Mouse (Mus musculus) midbrain, embryonic 15.5 days (tissue): ENCODE measurements around the gene Fads1. TPM values are rescaled to one million over a fixed set of nuclear protein-coding genes. Genes with fewer than 3 reads are reported as not detected.
"Not testable (repeated sequence)": the region's sequence is repeated elsewhere in the genome, so short reads cannot be mapped to it uniquely, and the experiment has no call there.

Experiments used
- ATAC-seq: fragments of 200-750 bp; cut with Nextera tagmentation; replicated peaks from 2 replicates; pipeline ENCODE4 v1.8.0; 2017; ENCODE audit warnings: moderate TSS enrichment
- H3K27ac ChIP-seq: fragments of 300-500 bp; sonication (generic); 2 replicates; pipeline ENCODE4 v1.5.1; 2015; ENCODE audit warnings: mild to moderate bottlenecking, inconsistent platforms
- H3K27me3 ChIP-seq: fragments of 300-500 bp; sonication (generic); replicated peaks from 2 replicates; pipeline ENCODE4 v1.6.1; 2015; ENCODE audit warnings: inconsistent platforms
- H3K36me3 ChIP-seq: fragments of 300-500 bp; sonication (generic); replicated peaks from 2 replicates; pipeline ENCODE4 v1.6.1; 2015; ENCODE audit warnings: inconsistent platforms
- H3K4me1 ChIP-seq: fragments of 300-500 bp; sonication (generic); 2 replicates; pipeline ENCODE4 v1.6.1; 2015; ENCODE audit warnings: inconsistent platforms
- H3K4me2 ChIP-seq: fragments of 300-500 bp; sonication (generic); 2 replicates; pipeline ENCODE4 v1.6.1; 2015; ENCODE audit warnings: inconsistent platforms, mild to moderate bottlenecking, moderate library complexity
- H3K4me3 ChIP-seq: fragments of 300-500 bp; sonication (generic); 2 replicates; pipeline ENCODE4 v1.5.1; 2015; ENCODE audit warnings: mild to moderate bottlenecking, inconsistent platforms
- H3K9ac ChIP-seq: fragments of 300-500 bp; sonication (generic); 2 replicates; pipeline ENCODE4 v1.6.1; 2015; ENCODE audit warnings: mild to moderate bottlenecking, inconsistent platforms
- H3K9me3 ChIP-seq: fragments of 300-500 bp; sonication (generic); 2 replicates; pipeline ENCODE4 v1.6.1; 2016; ENCODE audit warnings: inconsistent platforms
- WGBS: fragments of 180-500 bp; shearing (Covaris S2); methylation state at CpG from one replicate; pipeline ENCODE4 v1.1.7; 2015; ENCODE audit warnings: mixed read lengths; 5-methylcytosine and 5-hydroxymethylcytosine counted together
- polyA plus RNA-seq: library from polyadenylated mRNA; unstranded; fragments of >200 nt; fragmentation: Nextera tagmentation; extraction: Ambion mirVana; gene quantifications from 2 replicates; pipeline ENCODE4 v1.2.1, GENCODE M21; 2015

Gene Fads1
- 175 and 182 TPM in 2 replicates for polyA plus RNA-seq

- Histone ChIP-seq H3K9me3 (no peaks in the 10 kb centered on the region), H3K9ac (peak within 1 kb of the TSS; percentile 96), H3K4me3 (peak within 1 kb of the TSS; percentile 84), H3K4me2 (peak within 1 kb of the TSS; percentile 66), H3K27ac (peak within 1 kb of the TSS; percentile 93), H3K27me3 (no peaks in the 10 kb centered on the region), H3K4me1 (peaks cover 32% of the 10 kb centered on the region), H3K36me3 (peaks cover 10% of the 10 kb centered on the region)
- under 1% methylated on average over 68 of the region's 70 CpGs for WGBS
- ATAC-seq, result peak; percentile 97
Observed at GRCm38 (mm10) chr19:10182670-10183298, at the start of gene Fads1. Gene Fads1 (plus strand): TSS chr19:10182888.

GRCm38 (mm10) chr19:10134692-10135091 is 48.0 kb upstream of the Fads1 start:
- H3K9ac ChIP-seq, result no peak overlapping the region
- no peak overlapping the region for H3K27ac ChIP-seq
- H3K27me3 ChIP-seq, result no peaks in the 10 kb centered on the region
- no peaks in the 10 kb centered on the region for H3K9me3 ChIP-seq
- H3K4me1 ChIP-seq, result no peaks in the 10 kb centered on the region
- ATAC-seq, result no peak
- H3K4me2 ChIP-seq, result no peak overlapping the region
- H3K4me3 ChIP-seq, result no peak overlapping the region
- WGBS, result 61% methylated on average over 2 of the region's 2 CpGs
- H3K36me3 ChIP-seq, result no peaks in the 10 kb centered on the region

- no peak overlapping the region for H3K9ac ChIP-seq
- no peak overlapping the region for H3K27ac ChIP-seq
- no peak overlapping the region for H3K4me3 ChIP-seq
- no peaks in the 10 kb centered on the region for H3K36me3 ChIP-seq
- no peaks in the 10 kb centered on the region for H3K4me1 ChIP-seq
- H3K4me2 ChIP-seq, result no peak overlapping the region
- no peaks in the 10 kb centered on the region for H3K9me3 ChIP-seq
- 82% methylated on average over 5 of the region's 5 CpGs for WGBS
- no peak for ATAC-seq
- no peaks in the 10 kb centered on the region for H3K27me3 ChIP-seq
Observed at GRCm38 (mm10) chr19:10137423-10137822, 45.3 kb upstream of the Fads1 start.

GRCm38 (mm10) chr19:10139736-10140135 is 43.0 kb upstream of the Fads1 start:
- no peak overlapping the region for H3K4me3 ChIP-seq
- no peak overlapping the region for H3K27ac ChIP-seq
- H3K4me2 ChIP-seq, result no peak overlapping the region
- no peaks in the 10 kb centered on the region for H3K4me1 ChIP-seq
- H3K27me3 ChIP-seq, result no peaks in the 10 kb centered on the region
- no peaks in the 10 kb centered on the region for H3K9me3 ChIP-seq
- no peak overlapping the region for H3K9ac ChIP-seq
- H3K36me3 ChIP-seq, result no peaks in the 10 kb centered on the region
- no peak for ATAC-seq
- 82% methylated on average over 6 of the region's 6 CpGs for WGBS

- Histone ChIP-seq H3K27ac (no peak overlapping the region), H3K36me3 (no peaks in the 10 kb centered on the region), H3K4me3 (no peak overlapping the region), H3K4me1 (no peaks in the 10 kb centered on the region), H3K9me3 (no peaks in the 10 kb centered on the region), H3K9ac (no peak overlapping the region), H3K4me2 (no peak overlapping the region), H3K27me3 (no peaks in the 10 kb centered on the region)
- ATAC-seq, result no peak
- 19% methylated on average over 2 of the region's 2 CpGs for WGBS
Observed at GRCm38 (mm10) chr19:10143667-10144066, 39.0 kb upstream of the Fads1 start.

- WGBS, result 52% methylated on average over 4 of the region's 4 CpGs
- ATAC-seq, result no peak
- Histone ChIP-seq H3K9me3 (no peaks in the 10 kb centered on the region), H3K4me2 (no peak overlapping the region), H3K27ac (no peak overlapping the region), H3K27me3 (no peaks in the 10 kb centered on the region), H3K36me3 (no peaks in the 10 kb centered on the region), H3K9ac (no peak overlapping the region), H3K4me1 (no peaks in the 10 kb centered on the region), H3K4me3 (no peak overlapping the region)
Observed at GRCm38 (mm10) chr19:10144464-10144863, 38.2 kb upstream of the Fads1 start.

- Histone ChIP-seq H3K4me1 (no peaks in the 10 kb centered on the region), H3K4me3 (no peak overlapping the region), H3K4me2 (no peak overlapping the region), H3K36me3 (no peaks in the 10 kb centered on the region), H3K27me3 (no peaks in the 10 kb centered on the region), H3K9ac (no peak overlapping the region), H3K27ac (no peak overlapping the region), H3K9me3 (no peaks in the 10 kb centered on the region)
- ATAC-seq, result no peak
- WGBS, result 80% methylated on average over 6 of the region's 6 CpGs
Observed at GRCm38 (mm10) chr19:10148555-10148954, 34.1 kb upstream of the Fads1 start.

GRCm38 (mm10) chr19:10149189-10149588 is 33.5 kb upstream of the Fads1 start:
- Histone ChIP-seq H3K36me3 (no peaks in the 10 kb centered on the region), H3K9ac (no peak overlapping the region), H3K4me2 (no peak overlapping the region), H3K4me1 (no peaks in the 10 kb centered on the region), H3K4me3 (no peak overlapping the region), H3K27ac (no peak overlapping the region), H3K9me3 (no peaks in the 10 kb centered on the region), H3K27me3 (no peaks in the 10 kb centered on the region)
- WGBS, result 65% methylated on average over 3 of the region's 3 CpGs
- no peak for ATAC-seq

GRCm38 (mm10) chr19:10157725-10158124 is 25.0 kb upstream of the Fads1 start:
- H3K27me3 ChIP-seq, result no peaks in the 10 kb centered on the region
- ATAC-seq, result no peak
- H3K9me3 ChIP-seq, result no peaks in the 10 kb centered on the region
- H3K27ac ChIP-seq, result no peak overlapping the region
- no peaks in the 10 kb centered on the region for H3K4me1 ChIP-seq
- no peak overlapping the region for H3K9ac ChIP-seq
- no peaks in the 10 kb centered on the region for H3K36me3 ChIP-seq
- no peak overlapping the region for H3K4me3 ChIP-seq
- 83% methylated on average over 2 of the region's 2 CpGs for WGBS
- H3K4me2 ChIP-seq, result no peak overlapping the region

GRCm38 (mm10) chr19:10163896-10164295 is 18.8 kb upstream of the Fads1 start:
- no peaks in the 10 kb centered on the region for H3K4me1 ChIP-seq
- H3K9ac ChIP-seq, result no peak overlapping the region
- H3K4me2 ChIP-seq, result no peak overlapping the region
- 89% methylated on average over 3 of the region's 3 CpGs for WGBS
- H3K27me3 ChIP-seq, result no peaks in the 10 kb centered on the region
- H3K27ac ChIP-seq, result no peak overlapping the region
- H3K36me3 ChIP-seq, result no peaks in the 10 kb centered on the region
- ATAC-seq, result no peak
- no peaks in the 10 kb centered on the region for H3K9me3 ChIP-seq
- no peak overlapping the region for H3K4me3 ChIP-seq

GRCm38 (mm10) chr19:10165928-10166327 is 16.8 kb upstream of the Fads1 start:
- WGBS, result 85% methylated on average over 4 of the region's 4 CpGs
- H3K4me1 ChIP-seq, ATAC-seq, H3K36me3 ChIP-seq, H3K9me3 ChIP-seq, H3K27me3 ChIP-seq, H3K9ac ChIP-seq, H3K4me2 ChIP-seq, H3K27ac ChIP-seq, H3K4me3 ChIP-seq: not testable (repeated sequence)

GRCm38 (mm10) chr19:10167112-10167511 is 15.6 kb upstream of the Fads1 start:
- Histone ChIP-seq H3K4me1 (no peaks in the 10 kb centered on the region), H3K4me3 (no peak overlapping the region), H3K9ac (no peak overlapping the region), H3K36me3 (no peaks in the 10 kb centered on the region), H3K27ac (no peak overlapping the region), H3K27me3 (no peaks in the 10 kb centered on the region), H3K4me2 (no peak overlapping the region), H3K9me3 (no peaks in the 10 kb centered on the region)
- ATAC-seq, result no peak
- WGBS, result 79% methylated on average over 4 of the region's 4 CpGs

- WGBS, result 88% methylated on average over 1 of the region's 1 CpGs
- ATAC-seq, result no peak
- no peak overlapping the region for H3K4me2 ChIP-seq
Observed at GRCm38 (mm10) chr19:10167951-10168350, 14.7 kb upstream of the Fads1 start.

More at GRCm38 (mm10) chr19:10167951-10168350, 14.7 kb upstream of the Fads1 start:
- Histone ChIP-seq H3K27me3 (no peaks in the 10 kb centered on the region), H3K9ac (no peak overlapping the region), H3K27ac (no peak overlapping the region), H3K9me3 (no peaks in the 10 kb centered on the region), H3K4me1 (no peaks in the 10 kb centered on the region), H3K36me3 (no peaks in the 10 kb centered on the region), H3K4me3 (no peak overlapping the region)
